Mouse (Mus musculus): ENCODE data around the gene Gm42674. TPM values are rescaled to one million over a fixed set of nuclear protein-coding genes. Genes with fewer than 3 reads are reported as not detected.

The Gm42674 gene
- polyA plus RNA-seq, 1 experiment: not detected

GRCm38 (mm10) chr3:90613461-90614147 lies 11.9 kb downstream of the Gm42674 start:
- 49% methylated on average over 7 of the region's 7 CpGs for WGBS
- TF ChIP-seq CTCF (IDR thresholded peaks at IDR 0.05; ENCODE audit: borderline replicate concordance, control insufficient read depth, extremely low read depth, insufficient read depth, low read length, poor library complexity): no peak
- TF ChIP-seq POLR2A (IDR thresholded peaks at IDR 0.05; ENCODE audit: control insufficient read depth, extremely low read depth, insufficient read depth, low read length, poor library complexity): no peak
- Histone ChIP-seq H3K4me3 (ENCODE audit: control insufficient read depth, insufficient read depth, low read length) (peak overlapping the region; percentile 13; the same call in 1 of the 2 replicates), H3K27ac (ENCODE audit: control insufficient read depth, insufficient read depth, low read length) (no peak overlapping the region), H3K4me1 (replicated peaks; ENCODE audit: control insufficient read depth, insufficient read depth, low read length) (peaks cover 24% of the 10 kb centered on the region), H3K36me3 (ENCODE audit: control insufficient read depth, insufficient read depth, low read length) (no peaks in the 10 kb centered on the region), H3K27me3 (ENCODE audit: control insufficient read depth, insufficient read depth, low read length) (no peaks in the 10 kb centered on the region)
- no peak for DNase-seq

GRCm38 (mm10) chr3:90614148-90614530 lies 12.4 kb downstream of the Gm42674 start:
- H3K27me3 ChIP-seq (ENCODE audit: control insufficient read depth, insufficient read depth, low read length): no peaks in the 10 kb centered on the region
- no peak for DNase-seq
- 86% methylated on average over 6 of the region's 6 CpGs for WGBS
- H3K27ac ChIP-seq (ENCODE audit: control insufficient read depth, insufficient read depth, low read length): no peak overlapping the region
- TF ChIP-seq POLR2A (IDR thresholded peaks at IDR 0.05; ENCODE audit: control insufficient read depth, extremely low read depth, insufficient read depth, low read length, poor library complexity): no peak
- no peak for TF ChIP-seq CTCF (IDR thresholded peaks at IDR 0.05; ENCODE audit: borderline replicate concordance, control insufficient read depth, extremely low read depth, insufficient read depth, low read length, poor library complexity)
- peaks cover 22% of the 10 kb centered on the region for H3K4me1 ChIP-seq (replicated peaks; ENCODE audit: control insufficient read depth, insufficient read depth, low read length)
- no peak overlapping the region for H3K4me3 ChIP-seq (ENCODE audit: control insufficient read depth, insufficient read depth, low read length)
- no peaks in the 10 kb centered on the region for H3K36me3 ChIP-seq (ENCODE audit: control insufficient read depth, insufficient read depth, low read length)

DNA sequence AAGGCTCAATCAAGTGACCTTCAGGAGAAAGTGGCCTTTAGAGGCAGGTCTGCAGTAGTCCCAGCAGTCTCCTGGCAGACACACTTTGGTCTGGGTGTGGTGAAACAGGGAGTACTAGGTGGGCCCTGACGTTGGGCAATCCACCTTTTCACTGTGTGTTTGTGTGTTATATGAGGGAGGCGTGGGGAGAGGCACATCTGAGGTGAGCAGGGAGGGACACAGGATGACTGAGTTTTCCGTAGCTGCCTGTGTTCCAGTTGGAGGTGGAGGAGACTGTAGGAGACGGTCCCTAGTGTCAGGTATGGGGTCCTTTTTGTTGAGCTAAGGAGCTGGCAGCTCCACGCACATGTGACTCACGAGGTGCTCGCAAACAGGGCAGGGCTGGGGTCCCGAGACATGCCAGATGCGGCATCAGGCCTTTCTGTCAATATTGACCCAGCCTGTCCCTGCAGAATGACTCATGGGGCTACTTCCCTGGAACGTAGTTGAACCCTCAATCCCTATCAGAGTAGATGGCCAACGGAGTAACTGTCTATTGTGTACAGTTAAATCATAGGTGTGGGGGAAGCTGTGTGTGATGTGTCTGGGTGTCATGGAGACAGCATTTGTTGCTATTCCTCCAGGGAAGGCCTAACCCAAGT lies 13.0 kb downstream of the Gm42674 start:
- Histone ChIP-seq H3K36me3 (ENCODE audit: control insufficient read depth, insufficient read depth, low read length) (no peaks in the 10 kb centered on the region), H3K4me1 (replicated peaks; ENCODE audit: control insufficient read depth, insufficient read depth, low read length) (peaks cover 21% of the 10 kb centered on the region), H3K4me3 (ENCODE audit: control insufficient read depth, insufficient read depth, low read length) (no peak overlapping the region), H3K27ac (ENCODE audit: control insufficient read depth, insufficient read depth, low read length) (no peak overlapping the region), H3K27me3 (ENCODE audit: control insufficient read depth, insufficient read depth, low read length) (no peaks in the 10 kb centered on the region)
- TF ChIP-seq CTCF (IDR thresholded peaks at IDR 0.05; ENCODE audit: borderline replicate concordance, control insufficient read depth, extremely low read depth, insufficient read depth, low read length, poor library complexity) (no peak), POLR2A (IDR thresholded peaks at IDR 0.05; ENCODE audit: control insufficient read depth, extremely low read depth, insufficient read depth, low read length, poor library complexity) (no peak)
- 90% methylated on average over 11 of the region's 11 CpGs for WGBS
- no peak for DNase-seq

- 0% methylated on average over 7 of the region's 7 CpGs for WGBS
- peak; percentile 80 for DNase-seq
- TF ChIP-seq CTCF (IDR thresholded peaks at IDR 0.05; ENCODE audit: borderline replicate concordance, control insufficient read depth, extremely low read depth, insufficient read depth, low read length, poor library complexity): peak; percentile 72; the same call in 1 of the 2 replicates
- 0 out of 2 replicates have a peak, but pooled peaks have one; percentile 22 for TF ChIP-seq POLR2A (IDR thresholded peaks at IDR 0.05; ENCODE audit: control insufficient read depth, extremely low read depth, insufficient read depth, low read length, poor library complexity)
- Histone ChIP-seq H3K4me3 (ENCODE audit: control insufficient read depth, insufficient read depth, low read length) (no peak overlapping the region), H3K27ac (ENCODE audit: control insufficient read depth, insufficient read depth, low read length) (no peak overlapping the region), H3K4me1 (replicated peaks; ENCODE audit: control insufficient read depth, insufficient read depth, low read length) (peaks cover 21% of the 10 kb centered on the region), H3K27me3 (ENCODE audit: control insufficient read depth, insufficient read depth, low read length) (no peaks in the 10 kb centered on the region), H3K36me3 (ENCODE audit: control insufficient read depth, insufficient read depth, low read length) (no peaks in the 10 kb centered on the region)
Measured at GRCm38 (mm10) chr3:90615415-90615814, 13.7 kb downstream of the Gm42674 start.

- H3K4me3 ChIP-seq (ENCODE audit: control insufficient read depth, insufficient read depth, low read length): no peak overlapping the region
- TF ChIP-seq CTCF (IDR thresholded peaks at IDR 0.05; ENCODE audit: borderline replicate concordance, control insufficient read depth, extremely low read depth, insufficient read depth, low read length, poor library complexity) (no peak), POLR2A (IDR thresholded peaks at IDR 0.05; ENCODE audit: control insufficient read depth, extremely low read depth, insufficient read depth, low read length, poor library complexity) (no peak)
- DNase-seq: no peak
- H3K36me3 ChIP-seq (ENCODE audit: control insufficient read depth, insufficient read depth, low read length): no peaks in the 10 kb centered on the region
- WGBS: 77% methylated on average over 1 of the region's 1 CpGs
- H3K27me3 ChIP-seq (ENCODE audit: control insufficient read depth, insufficient read depth, low read length): no peaks in the 10 kb centered on the region
- H3K4me1 ChIP-seq (replicated peaks; ENCODE audit: control insufficient read depth, insufficient read depth, low read length): peaks cover 21% of the 10 kb centered on the region
- no peak overlapping the region for H3K27ac ChIP-seq (ENCODE audit: control insufficient read depth, insufficient read depth, low read length)
Measured at GRCm38 (mm10) chr3:90615911-90616310, 14.2 kb downstream of the Gm42674 start.

DNA sequence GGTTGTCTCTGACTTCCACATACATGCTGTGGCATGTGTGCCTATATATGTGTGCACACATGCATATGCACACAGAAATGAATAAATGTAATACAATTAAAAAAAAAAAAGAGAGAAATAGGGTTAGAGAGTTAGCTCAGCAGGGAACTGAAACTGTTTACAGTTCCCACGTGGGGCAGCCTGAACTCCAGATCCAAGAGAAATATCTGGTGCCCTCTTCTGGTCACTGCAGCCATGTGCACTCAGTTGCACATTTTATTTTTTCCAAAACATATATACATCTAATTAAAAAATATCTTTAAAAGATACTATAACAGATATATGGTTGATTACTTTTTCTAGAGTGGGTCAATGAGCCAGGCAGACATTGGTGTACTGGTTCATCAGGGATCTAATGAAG lies 15.9 kb downstream of the Gm42674 start:
- no peak for TF ChIP-seq CTCF (IDR thresholded peaks at IDR 0.05; ENCODE audit: borderline replicate concordance, control insufficient read depth, extremely low read depth, insufficient read depth, low read length, poor library complexity)
- TF ChIP-seq POLR2A (IDR thresholded peaks at IDR 0.05; ENCODE audit: control insufficient read depth, extremely low read depth, insufficient read depth, low read length, poor library complexity): no peak
- no peaks in the 10 kb centered on the region for H3K27me3 ChIP-seq (ENCODE audit: control insufficient read depth, insufficient read depth, low read length)
- H3K36me3 ChIP-seq (ENCODE audit: control insufficient read depth, insufficient read depth, low read length): no peaks in the 10 kb centered on the region
- H3K27ac ChIP-seq (ENCODE audit: control insufficient read depth, insufficient read depth, low read length): no peak overlapping the region
- 33% methylated on average over 1 of the region's 1 CpGs for WGBS
- no peak for DNase-seq
- no peak overlapping the region for H3K4me3 ChIP-seq (ENCODE audit: control insufficient read depth, insufficient read depth, low read length)
- H3K4me1 ChIP-seq (replicated peaks; ENCODE audit: control insufficient read depth, insufficient read depth, low read length): peaks cover 22% of the 10 kb centered on the region

Data from thymus, adult 2 months (tissue).